Mouse (Mus musculus) cerebellum, adult 11 months (tissue): Measurements from ENCODE around the gene Efnb2.

Experiments used
- DNase-seq: peaks from one replicate; pipeline ENCODE4 v3.0.0; 2022

Efnb2 gene

DNA sequence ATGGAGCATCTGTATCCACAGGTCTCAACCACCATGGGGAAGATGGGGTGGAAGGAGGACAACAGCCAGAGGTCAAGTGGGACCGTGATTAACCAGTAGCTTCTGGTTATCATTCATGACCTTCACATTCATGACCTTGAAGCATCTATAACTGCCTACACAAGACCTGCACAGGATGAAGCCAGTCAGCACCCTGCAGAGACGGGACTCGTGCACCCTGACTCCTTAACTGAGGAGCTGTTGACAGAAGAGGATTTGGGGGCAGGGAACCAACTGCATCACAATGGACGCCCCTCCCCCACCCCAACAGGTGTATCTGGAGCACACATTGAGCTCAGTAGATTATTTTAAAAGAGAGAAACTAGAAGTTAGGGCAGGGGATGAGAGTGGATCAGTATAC lies 49.1 kb downstream of the Efnb2 start:
- no peak for DNase-seq

DNA sequence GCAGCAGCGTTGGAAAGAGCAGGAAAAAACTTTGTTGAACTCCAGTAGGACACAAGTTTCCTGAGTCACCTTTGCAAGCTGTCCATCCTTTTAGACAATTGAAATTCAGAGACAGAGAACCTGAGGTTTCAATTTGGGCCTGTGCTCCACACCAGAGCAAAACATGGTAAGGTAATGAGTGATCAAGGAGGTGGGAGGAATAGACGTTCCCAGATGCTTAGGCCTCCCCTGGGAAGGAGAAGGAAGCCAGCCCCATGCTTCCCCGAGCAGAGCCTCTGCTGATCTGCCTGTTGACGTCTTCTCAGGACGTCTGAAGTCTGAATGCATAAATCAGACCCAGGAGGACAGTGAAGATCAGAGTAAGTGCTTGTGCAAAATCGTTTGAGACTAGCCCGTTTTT lies 51.3 kb downstream of the Efnb2 start:
- no peak for DNase-seq

DNA sequence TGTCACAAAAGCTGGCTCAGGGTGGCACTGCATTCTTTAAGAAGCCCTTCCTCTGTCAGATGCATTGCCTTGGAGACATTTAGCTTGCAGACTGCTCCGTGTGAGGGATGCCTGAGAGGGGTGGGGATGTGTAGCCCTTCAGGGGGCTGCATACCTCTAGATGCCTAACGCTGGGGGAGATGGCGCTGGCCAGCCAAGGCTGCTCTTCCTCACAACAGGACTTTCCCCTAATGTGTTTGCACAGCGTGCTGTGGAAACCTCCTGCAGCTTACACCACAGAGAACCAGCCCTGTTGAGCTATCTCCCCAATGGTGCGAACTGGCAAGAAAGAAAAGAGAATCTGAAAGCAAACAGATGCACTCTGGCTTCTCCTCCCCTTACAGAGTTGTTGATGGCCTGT lies 51.9 kb downstream of the Efnb2 start:
- DNase-seq, result no peak

DNA sequence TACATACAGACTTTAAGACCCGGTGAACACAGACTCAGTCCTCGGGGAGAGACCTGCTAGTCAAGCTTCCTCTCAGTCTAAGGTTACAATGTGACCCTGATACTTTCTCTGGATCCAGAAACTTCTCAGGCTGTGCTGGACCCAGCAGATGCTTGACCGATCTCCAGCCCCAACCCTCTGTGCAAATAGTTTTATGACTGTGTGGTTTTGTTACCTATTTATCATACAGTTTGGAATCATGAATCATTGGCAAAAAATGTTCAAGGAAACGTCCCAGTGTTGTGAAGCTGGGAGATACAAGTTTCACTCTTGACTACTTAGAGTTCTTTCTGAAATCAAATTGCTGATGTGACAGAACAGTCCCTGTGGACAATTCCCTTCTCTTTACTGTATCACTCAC lies 55.4 kb downstream of the Efnb2 start:
- no peak for DNase-seq

DNA sequence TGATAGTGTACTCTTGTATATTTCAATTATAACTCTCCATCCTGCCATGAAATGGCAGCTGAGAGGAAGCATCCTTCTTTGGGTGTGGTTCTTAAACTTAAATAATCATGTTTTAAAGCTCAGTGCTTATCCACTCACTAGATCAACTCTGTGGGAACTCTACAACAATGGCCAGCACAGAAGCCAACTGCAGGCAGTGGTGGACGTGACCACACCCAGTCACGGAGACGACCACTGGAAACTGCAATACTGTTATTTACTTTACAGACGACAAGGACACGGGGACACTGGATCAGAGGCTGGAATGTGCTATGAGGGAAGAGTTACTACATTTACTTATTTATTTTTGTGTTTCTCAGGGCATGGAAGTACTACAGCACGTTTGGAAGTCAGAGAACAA lies 57.2 kb downstream of the Efnb2 start:
- DNase-seq, result no peak

DNA sequence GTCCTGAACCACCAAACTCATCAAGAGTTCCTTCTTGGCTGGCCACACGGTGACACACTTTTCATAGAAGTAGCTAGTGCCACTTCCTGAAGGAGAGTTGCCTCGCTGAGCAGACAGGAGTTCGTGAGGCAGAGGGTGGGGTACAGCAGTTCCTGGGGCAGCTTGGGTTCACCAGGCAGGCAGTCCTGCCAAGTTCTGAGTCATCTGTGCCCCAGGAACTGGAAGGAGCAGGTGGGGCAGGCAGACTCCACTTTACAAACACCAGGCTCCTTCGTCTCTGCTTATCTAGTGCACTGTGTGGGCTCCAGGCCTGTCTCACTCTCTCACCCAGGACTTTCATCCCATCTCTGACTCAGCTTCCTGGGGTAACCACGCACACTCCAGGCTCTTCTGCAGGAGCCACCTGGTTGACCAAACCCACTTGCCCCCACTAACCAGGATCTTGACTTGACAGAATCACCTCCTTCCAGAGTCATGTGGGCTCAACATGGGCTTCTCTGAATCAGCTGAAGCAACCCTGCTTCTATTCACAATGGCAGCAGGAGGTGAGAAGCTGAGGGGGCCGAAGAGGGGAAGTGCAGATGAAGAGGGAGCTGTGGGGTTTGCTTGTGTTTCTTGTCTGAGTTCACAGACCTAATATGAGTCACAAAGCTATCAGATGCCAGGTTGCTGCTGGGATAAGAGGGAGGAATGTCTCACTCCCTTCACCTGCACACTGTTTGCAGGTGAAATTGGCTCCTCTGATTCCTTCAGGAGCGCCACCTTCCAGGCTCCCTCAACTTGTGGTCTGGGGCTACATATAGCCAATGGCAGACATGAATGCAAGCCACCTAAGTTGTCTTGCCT lies 58.2 kb downstream of the Efnb2 start:
- no peak for DNase-seq

DNA sequence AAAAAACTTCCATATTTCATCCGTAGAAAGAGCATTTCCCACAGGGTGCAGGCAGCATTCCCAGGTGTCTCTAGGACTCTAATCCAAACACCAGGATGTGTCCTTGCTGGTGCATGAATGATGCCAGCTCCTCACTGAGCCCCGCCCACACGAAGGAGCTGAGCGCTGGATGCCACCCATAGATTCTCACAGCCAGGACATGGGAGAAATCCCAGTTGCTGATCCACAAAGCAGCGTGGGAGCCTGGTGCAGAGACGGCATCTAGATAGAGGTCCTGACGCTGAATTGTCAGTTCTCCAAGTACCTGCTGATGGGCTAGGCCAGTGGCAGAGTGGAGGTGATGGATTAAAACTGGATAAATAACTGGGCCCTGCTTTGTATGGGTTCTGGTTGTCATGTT lies 61.1 kb downstream of the Efnb2 start:
- DNase-seq, result no peak

DNA sequence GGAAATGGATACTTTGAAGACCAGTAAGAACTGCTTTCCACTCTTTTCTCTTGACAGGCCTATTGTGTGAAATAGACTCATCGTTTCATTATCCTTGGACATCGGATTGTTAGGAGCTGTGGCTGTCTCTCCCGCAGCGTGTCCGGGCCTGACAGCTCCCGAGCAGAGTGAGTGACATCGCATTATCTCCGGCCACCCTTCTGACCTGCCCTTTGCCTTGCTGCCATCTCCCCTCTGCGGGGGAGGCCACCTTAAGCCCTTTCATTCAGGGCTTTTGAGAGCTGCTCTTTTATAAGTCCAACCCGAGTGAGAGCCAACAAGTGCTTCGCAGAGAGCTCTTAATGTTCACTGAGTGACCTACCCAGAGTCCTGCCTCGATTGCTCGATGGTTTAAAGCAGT lies 63.6 kb downstream of the Efnb2 start:
- DNase-seq, result no peak

DNA sequence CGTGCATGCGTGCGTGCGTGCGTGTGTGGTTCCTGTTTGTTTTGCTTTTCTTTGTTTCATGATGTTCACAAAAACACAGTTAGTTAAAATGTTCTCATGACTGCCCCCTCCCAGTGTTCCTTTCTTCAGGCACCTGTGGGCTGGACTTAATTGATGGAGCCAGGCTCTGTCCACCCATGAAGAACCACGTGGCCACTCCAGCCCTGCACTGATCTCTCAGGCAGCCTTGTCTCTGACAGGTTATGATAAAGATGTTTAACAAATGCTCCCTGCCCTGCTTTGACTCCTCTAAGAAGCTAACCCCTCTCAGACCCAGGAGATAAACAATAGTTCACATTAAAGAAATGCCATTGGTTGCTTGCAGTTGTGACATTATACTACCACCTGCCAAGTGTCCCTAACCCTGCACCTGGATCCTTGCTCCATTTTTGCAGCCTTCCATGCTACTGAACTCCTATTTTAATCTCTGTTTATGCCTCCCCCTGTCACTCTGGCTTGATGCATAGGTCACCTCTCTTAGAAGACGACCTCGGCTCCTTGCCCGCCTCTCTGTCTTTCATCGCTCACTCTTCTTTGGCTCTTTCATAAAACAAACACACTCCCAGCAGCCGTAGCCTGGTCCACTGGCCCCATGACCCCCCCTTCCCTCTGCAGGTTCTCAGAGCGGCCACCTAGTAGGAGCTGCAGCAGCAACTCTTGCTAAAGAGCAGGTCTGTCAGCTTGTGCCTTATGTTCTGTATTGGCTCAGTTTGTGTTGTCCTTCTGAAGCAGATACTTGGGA lies 65.0 kb downstream of the Efnb2 start:
- DNase-seq, result no peak

DNA sequence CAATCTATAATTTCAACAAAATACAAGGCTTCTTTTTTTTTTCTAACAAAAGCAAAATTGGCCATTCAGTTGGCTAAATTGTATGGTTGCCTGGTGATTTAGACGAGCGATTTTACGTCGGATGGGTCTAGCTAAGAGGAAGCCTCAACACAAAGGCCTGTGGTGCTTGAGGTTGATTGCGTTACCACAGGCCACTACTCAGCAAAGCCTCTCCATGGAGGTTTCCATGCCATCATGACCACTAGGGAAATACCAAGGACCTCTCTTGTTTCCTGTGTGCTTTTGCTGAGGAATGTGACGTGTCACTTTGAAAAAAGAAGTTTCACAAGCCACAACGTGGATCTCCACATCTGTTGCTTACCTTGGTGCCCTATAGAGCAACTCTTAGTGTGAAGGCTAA lies 67.2 kb downstream of the Efnb2 start:
- DNase-seq, result no peak

DNA sequence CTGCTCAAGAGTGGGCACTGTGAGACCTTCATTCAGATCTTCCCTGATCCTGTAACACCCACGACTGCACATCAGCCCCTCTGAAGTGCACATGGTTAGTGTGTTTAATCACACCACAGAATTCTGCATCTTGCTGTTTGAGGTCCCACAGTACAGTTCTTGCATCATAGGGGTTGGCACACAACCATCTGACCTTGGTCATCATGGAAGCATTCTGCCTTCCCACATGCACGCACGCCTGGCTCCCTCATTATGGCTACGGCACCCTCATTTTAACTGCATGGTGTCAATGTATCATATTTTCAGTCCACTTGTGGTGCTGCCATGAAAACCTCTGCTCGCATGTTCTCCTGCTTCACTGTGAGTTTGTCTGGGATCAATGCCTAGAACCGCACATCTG lies 67.7 kb downstream of the Efnb2 start:
- no peak for DNase-seq

DNA sequence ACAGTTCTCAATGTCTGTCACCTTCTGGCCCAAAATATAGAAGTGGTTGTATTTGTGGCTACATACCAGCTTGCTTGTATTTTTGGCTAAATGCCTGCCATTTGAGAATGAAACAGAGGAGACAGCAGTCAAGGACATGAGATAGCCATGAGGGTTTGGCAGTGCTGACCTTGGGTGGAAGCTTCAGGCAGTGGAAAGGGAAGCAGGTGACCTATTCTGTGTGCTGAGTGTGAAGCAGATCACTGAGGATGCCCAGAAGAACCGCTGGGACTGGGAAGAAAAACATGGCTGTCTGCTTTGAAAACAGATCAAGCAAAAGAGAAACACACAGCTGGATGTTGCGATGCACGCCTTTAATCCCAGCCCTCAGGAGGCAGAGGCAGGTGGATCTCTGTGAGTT lies 68.7 kb downstream of the Efnb2 start:
- DNase-seq, result no peak

DNA sequence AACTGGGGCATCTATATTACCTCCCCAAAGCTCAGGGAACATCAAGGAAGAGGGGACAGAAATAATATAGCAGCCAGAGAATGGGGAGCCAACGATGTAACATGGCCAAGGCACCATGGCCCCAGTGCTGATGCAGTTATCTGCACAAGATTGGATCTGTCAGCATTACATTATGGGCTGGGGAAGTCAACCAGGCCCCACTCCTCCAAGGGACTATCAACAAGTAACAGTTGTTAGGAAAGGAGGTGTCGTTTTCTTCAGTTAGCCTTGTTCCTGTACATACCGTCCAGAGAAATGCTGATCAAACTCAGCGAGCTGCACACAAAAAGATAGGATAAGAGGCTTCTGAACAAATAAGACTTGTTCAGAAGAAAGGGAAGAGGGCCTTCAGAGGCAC lies 77.1 kb downstream of the Efnb2 start:
- no peak for DNase-seq

DNA sequence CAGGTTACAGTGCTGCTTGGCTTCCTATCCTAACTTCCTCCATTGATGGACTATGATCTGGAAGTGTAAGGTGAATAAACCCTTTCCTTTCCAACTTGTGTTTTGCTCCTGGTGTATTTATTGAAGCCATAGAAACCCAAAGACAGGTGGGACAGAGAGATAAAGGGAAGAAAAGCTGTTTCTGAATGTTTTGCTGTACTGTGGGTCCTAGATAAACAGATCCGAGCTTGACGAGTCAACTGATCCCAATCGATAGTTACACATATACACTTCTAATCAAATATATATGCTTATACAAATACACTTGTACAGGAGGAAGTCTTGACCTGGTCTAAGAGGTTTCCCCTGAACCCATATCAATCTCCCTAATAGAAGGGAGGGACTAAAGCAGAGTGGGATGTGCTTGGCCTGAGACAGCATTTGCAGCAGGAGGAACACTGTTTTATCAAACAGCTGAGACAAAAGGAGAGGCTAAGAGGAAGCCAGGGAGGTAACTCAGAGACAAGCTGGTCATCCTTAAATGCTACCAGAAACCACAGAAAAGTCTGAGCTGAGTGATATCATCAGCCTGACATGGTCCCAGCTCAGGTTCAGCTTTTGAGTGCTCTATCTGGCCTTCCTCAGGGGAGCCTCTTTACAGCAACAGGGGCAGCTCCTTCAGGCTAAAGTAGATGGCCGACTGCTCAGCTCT lies 77.6 kb downstream of the Efnb2 start:
- DNase-seq, result no peak

DNA sequence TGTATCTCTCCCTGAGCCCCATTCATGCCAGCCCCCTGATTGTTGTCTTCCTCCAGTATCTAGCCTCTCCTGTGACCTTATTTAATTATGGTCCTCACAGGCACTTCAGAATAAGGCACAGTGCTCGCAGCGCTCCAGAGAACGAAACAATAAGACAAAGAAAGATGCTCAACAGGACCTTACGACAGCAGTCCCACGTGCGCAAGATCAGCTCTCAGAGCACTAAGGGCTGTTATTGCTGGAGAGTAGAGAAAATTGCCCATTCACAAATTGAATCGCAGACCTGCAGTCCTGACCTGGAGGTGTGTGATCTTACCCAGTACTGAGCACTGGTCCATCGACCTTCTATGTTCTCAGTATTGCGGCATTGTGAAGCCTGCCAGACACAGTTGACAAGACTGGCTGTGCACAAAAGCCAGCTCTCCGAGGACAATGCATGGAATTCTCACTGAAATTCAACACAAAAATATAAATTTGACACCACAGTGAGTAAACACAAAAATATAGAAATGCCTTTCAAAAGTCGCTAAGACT lies 83.2 kb downstream of the Efnb2 start:
- no peak for DNase-seq

DNA sequence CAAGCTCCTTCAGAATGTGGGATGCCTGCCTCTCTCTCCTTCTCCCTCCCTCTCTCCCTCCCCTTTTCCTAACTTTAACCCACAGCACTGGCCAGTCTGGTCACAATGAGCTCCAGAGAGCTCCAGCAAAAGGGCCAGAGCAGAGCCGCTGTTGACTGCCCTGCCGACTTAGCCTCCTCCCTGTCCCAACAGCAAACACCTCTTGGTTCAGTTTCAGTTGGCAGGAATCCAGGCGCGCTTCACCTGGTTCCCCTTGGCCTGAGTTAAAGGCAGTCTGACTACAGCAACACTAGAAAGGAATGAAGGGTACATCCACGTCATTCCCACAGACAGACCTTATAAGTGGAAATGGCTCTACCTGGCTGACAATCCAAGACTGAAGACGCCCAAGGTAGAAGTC lies 84.2 kb downstream of the Efnb2 start:
- DNase-seq, result no peak

DNA sequence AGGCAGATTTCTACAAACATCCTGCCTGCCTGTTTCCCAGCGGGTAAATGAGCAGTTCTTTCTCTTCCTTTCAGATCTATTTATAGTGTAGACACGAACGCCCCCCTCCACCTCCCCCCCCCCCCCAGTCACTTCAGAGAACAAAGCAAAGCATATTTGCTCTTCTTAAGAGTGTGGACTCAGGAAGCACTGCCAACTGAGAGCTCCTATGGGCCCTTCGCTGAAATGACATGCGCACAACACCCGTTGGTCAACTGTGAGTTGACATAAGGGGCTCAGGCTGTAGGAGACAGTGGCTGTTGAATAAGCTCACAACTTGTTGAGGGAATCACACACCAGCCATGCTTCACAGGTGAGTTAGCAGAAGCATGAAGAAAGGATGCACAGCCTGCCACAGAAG lies 84.8 kb downstream of the Efnb2 start:
- no peak for DNase-seq

DNA sequence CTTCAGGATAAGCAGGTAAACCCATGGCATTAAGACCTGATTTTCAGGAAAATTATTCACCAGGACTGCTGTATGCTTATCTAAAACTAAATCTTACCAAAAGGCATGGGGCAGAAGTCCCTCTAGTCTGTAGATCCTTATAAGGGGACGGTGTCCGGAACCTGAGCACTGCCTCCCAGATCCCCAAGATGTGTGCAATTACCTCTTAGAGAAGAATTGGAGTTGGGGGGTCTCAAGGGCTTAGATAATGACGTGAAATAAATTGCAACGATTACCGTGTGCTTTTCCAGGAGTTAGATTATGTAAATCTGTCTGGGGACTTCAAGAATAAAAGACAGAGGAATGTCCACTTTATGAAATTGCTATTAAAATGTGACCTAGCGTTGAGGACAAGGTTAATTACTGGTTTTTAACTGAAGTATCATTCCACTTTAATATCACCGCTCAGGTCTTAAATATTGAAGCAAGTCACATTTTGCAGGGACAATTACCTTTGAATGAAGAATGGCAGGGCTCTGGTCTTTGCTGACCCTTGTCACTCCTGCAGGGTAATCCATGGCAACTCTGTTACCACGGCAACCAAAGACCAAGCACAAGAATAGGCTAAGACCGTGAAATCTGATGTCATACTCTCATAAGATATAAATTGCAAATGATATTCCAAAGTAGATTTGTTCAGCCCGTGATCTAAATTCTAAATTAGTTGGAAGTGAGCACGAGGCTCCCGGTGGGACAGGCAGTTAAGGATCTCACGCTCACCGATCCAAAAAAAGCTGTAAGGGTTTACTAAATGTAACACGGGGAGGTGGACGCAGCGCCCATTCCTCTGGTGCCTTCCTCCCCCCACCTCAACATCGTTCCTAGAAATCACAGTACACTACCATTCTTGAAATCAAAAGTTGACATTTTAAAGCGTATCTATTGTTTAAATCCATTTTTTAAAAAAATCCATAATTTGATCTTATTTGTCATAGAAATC lies 86.2 kb downstream of the Efnb2 start:
- no peak for DNase-seq

DNA sequence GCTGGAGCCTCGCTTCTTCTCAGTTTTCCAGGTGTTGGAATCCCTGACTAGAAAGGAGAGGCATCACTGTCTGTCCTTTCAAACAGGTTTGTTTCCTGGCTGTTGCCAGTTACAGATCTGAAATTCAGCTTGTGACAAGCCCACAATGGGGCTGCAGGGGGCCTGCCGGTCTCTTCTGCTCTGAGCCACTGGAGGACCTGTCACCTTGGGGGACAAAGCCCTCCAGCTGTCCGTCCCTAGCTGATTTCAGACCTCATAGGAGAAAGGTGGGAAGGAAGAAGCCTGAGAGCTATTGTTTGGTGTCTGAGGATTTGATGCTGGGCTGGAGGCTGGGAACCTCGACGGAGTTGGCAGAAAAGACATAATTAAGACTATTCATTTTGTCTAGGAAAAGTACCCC lies 88.8 kb downstream of the Efnb2 start:
- DNase-seq, result no peak

DNA sequence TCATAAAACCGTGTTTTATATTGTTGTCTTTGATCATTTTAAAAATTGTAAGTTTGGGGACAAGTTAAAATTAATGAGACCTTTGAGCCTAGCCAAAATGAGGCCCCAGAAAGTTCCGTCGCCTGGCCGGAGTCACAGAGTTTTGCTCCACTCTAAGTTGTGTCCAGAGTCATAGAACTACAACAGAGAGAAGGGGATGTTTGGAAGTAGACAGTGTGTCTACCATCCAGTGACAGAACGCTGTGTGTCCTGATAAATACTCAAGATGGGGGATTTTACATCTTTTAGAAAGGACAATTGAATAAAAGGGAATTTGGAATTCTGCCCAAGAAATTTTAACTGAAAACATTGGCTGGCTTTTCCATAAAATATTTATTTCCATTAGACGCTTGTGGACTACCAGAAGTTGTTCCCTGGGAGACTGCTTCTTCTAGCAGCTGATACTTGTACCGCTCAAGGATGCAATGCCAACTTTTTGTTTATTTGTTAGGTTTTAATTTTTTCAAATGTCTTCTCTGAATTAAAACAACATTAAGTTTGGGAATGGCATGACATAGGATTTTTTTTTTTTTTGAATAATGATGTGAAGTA lies 89.3 kb downstream of the Efnb2 start:
- DNase-seq, result no peak

DNA sequence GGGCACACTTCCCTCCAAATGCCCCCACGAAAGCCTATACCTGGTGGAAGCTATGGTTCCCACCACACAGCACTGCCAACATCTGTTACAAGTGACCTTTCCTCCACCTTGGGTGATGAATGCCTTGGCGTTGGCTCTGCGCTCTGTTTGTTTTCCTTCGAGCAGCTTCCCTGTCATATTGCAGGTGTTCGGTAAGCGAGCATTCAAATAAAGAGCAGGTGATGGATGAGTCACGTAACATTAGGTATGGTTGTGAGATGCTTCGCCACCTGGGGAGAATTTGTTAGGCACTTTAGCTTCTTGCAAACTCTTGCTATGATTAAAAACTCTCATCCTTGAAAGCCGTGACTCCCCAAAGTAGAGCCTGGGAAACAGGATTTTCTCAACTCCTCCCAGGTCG lies 91.8 kb downstream of the Efnb2 start:
- no peak for DNase-seq

DNA sequence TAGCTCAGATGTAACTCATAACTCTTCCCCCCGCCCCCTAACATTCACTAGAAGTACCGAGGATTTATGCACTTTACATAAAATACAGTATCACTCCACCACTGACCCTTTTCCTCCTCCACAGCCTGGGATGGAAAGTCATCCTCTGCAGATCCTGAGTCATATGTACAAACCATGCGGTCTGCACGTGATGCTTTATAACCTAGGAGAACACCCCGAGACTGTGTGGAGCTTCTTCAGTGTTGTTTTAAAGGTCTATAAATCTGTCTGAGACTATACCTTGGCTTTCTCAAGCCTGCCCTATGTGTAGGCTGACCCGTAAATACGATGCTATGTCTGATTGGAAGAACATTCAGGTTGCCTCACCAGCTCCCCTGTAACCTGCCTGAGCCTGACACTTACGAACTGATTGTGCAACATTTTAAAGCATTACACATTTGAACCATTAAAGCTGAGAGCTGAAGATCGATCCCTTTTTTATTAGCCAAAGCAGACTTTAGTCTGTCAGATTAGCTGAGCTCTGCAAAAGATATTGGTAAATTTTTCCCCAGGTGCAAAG lies 92.7 kb downstream of the Efnb2 start:
- DNase-seq, result no peak
